Mouse (Mus musculus): ENCODE measurements around the gene 9430015G10Rik. TPM values are rescaled to one million over a fixed set of nuclear protein-coding genes. Genes with fewer than 3 reads are reported as not detected.
A peak's percentile ranks its signal among the peaks of the same experiment; 100 is the strongest.

Gene 9430015G10Rik
- polyA plus RNA-seq, 1 experiment: 89.1 TPM

DNA sequence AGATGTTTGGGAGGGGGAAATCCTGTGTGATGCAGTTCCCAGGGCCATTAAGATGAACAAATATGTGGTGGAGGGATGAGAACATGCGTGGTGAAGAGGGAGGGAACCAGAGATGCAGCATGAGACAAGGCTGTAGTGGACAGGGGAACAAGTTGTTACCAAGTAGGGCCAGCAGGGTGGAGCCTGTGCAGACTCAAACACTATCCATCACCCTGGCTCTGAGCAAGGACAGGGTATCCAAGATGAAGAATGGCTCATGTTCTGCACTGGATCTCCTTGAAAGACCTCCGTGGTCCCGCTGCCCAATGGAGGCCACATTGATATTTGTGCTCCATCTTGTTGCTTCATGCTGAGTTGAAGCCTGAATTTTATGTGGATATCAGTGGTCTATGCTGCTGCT, 45.0 kb downstream of the 9430015G10Rik start:
- Histone ChIP-seq H3K4me3 (ENCODE audit: control insufficient read depth, insufficient read depth, low read length) (no peak overlapping the region), H3K27me3 (ENCODE audit: control insufficient read depth, insufficient read depth, low read length) (no peaks in the 10 kb centered on the region), H3K4me1 (replicated peaks; ENCODE audit: control insufficient read depth, insufficient read depth, low read length) (no peaks in the 10 kb centered on the region), H3K27ac (ENCODE audit: control insufficient read depth, insufficient read depth, low read length) (no peak overlapping the region), H3K36me3 (ENCODE audit: control insufficient read depth, insufficient read depth, low read length) (no peaks in the 10 kb centered on the region)
- no peak for DNase-seq
- TF ChIP-seq CTCF (IDR thresholded peaks at IDR 0.05; ENCODE audit: borderline replicate concordance, control insufficient read depth, extremely low read depth, insufficient read depth, low read length, poor library complexity): no peak
- no peak for TF ChIP-seq POLR2A (IDR thresholded peaks at IDR 0.05; ENCODE audit: control insufficient read depth, extremely low read depth, insufficient read depth, low read length, poor library complexity)
- WGBS: 93% methylated on average over 3 of the region's 3 CpGs

DNA sequence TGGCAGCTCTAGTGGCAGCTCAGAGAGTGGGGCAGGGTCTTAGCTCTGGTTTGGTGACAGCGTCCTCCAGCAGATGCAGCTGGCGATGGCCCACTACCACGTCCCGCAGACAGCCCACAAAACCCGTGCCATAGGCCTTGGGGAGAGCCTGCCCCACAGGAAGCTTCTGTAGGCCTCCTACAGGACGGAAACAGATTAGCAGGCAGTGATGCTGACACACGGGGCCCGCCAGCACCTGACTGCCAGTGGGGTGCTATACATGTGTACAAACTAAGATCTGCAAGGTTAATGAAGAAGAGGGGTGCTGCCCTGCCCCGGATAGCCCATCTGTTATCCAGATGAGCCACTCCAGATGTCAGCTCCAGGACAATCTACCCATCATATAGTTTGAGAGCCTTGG, 56.7 kb downstream of the 9430015G10Rik start:
- peak; percentile 16 for DNase-seq
- Histone ChIP-seq H3K27ac (ENCODE audit: control insufficient read depth, insufficient read depth, low read length) (no peak overlapping the region), H3K4me3 (ENCODE audit: control insufficient read depth, insufficient read depth, low read length) (no peak overlapping the region), H3K27me3 (ENCODE audit: control insufficient read depth, insufficient read depth, low read length) (no peaks in the 10 kb centered on the region), H3K36me3 (ENCODE audit: control insufficient read depth, insufficient read depth, low read length) (no peaks in the 10 kb centered on the region), H3K4me1 (replicated peaks; ENCODE audit: control insufficient read depth, insufficient read depth, low read length) (no peaks in the 10 kb centered on the region)
- no peak; the same call in 1 of the 2 replicates for TF ChIP-seq CTCF (IDR thresholded peaks at IDR 0.05; ENCODE audit: borderline replicate concordance, control insufficient read depth, extremely low read depth, insufficient read depth, low read length, poor library complexity)
- TF ChIP-seq POLR2A (IDR thresholded peaks at IDR 0.05; ENCODE audit: control insufficient read depth, extremely low read depth, insufficient read depth, low read length, poor library complexity): no peak
- 64% methylated on average over 9 of the region's 9 CpGs for WGBS

DNA sequence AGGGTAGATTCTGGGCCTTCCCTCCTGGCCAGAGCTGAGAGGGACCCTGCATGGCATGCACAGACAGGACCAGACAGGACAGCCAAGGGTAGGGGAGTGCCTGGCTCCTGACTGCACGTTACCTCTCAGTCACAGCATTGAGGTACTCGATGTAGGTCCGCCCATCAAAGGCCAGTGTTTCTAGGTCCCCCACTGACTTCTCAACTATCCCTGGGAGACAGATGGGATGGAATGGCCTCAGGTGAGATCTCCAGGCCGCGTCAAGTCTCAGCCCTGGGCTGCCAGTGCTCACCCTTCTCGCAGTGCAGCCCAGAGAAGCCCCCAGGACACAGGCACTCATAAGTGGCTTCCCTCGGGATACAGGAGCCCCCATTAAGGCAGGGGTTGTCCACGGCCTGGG, 58.8 kb downstream of the 9430015G10Rik start:
- no peaks in the 10 kb centered on the region for H3K36me3 ChIP-seq (ENCODE audit: control insufficient read depth, insufficient read depth, low read length)
- 93% methylated on average over 8 of the region's 8 CpGs for WGBS
- no peak overlapping the region for H3K4me3 ChIP-seq (ENCODE audit: control insufficient read depth, insufficient read depth, low read length)
- no peaks in the 10 kb centered on the region for H3K4me1 ChIP-seq (replicated peaks; ENCODE audit: control insufficient read depth, insufficient read depth, low read length)
- no peak overlapping the region for H3K27ac ChIP-seq (ENCODE audit: control insufficient read depth, insufficient read depth, low read length)
- no peaks in the 10 kb centered on the region for H3K27me3 ChIP-seq (ENCODE audit: control insufficient read depth, insufficient read depth, low read length)
- DNase-seq: no peak
- TF ChIP-seq CTCF (IDR thresholded peaks at IDR 0.05; ENCODE audit: borderline replicate concordance, control insufficient read depth, extremely low read depth, insufficient read depth, low read length, poor library complexity) (no peak), POLR2A (IDR thresholded peaks at IDR 0.05; ENCODE audit: control insufficient read depth, extremely low read depth, insufficient read depth, low read length, poor library complexity) (no peak)

DNA sequence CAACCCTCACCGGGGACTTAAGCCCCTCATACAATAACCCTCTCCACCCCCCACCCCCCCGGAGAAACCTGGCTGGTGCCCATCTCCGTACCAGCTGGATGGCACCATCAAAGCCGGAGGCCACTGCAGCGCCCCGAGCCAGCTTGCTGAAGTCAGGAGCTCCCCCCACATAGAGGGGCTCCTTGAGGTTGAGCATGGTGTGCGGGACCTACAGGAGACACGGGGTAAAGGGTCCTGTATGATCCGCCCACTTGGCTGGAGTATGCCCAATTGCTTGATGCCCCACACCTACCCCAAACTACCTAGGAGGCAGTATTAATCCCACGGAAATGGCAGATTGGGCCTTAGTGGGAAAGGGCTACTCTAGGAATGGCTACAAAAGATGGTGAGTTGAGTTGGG, 59.3 kb downstream of the 9430015G10Rik start:
- TF ChIP-seq CTCF (IDR thresholded peaks at IDR 0.05; ENCODE audit: borderline replicate concordance, control insufficient read depth, extremely low read depth, insufficient read depth, low read length, poor library complexity): no peak
- no peak for TF ChIP-seq POLR2A (IDR thresholded peaks at IDR 0.05; ENCODE audit: control insufficient read depth, extremely low read depth, insufficient read depth, low read length, poor library complexity)
- DNase-seq: no peak
- no peak overlapping the region for H3K27ac ChIP-seq (ENCODE audit: control insufficient read depth, insufficient read depth, low read length)
- H3K4me1 ChIP-seq (replicated peaks; ENCODE audit: control insufficient read depth, insufficient read depth, low read length): no peaks in the 10 kb centered on the region
- no peaks in the 10 kb centered on the region for H3K36me3 ChIP-seq (ENCODE audit: control insufficient read depth, insufficient read depth, low read length)
- WGBS: 96% methylated on average over 10 of the region's 10 CpGs
- H3K4me3 ChIP-seq (ENCODE audit: control insufficient read depth, insufficient read depth, low read length): no peak overlapping the region
- H3K27me3 ChIP-seq (ENCODE audit: control insufficient read depth, insufficient read depth, low read length): no peaks in the 10 kb centered on the region

DNA sequence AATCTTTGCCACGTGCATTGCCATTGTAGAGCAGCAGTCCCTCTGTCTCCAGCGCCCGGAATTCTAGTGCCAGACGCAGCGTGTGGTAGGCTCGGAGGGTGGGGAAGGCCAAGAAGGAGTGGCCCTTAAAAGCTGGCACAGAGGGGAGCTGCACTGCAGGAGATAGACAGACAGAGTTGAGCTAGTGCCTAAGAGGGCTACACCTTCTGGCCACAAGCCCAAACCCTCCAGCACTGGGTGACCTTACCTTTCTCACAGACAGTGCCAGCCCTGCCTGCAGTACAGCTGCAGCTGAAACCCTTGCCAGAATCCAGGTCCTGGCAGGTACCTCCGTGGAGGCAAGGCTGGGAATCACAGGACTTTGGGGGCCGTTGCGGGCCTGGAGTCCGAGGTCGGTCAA, 62.0 kb downstream of the 9430015G10Rik start:
- Histone ChIP-seq H3K27me3 (ENCODE audit: control insufficient read depth, insufficient read depth, low read length) (no peaks in the 10 kb centered on the region), H3K27ac (ENCODE audit: control insufficient read depth, insufficient read depth, low read length) (no peak overlapping the region), H3K36me3 (ENCODE audit: control insufficient read depth, insufficient read depth, low read length) (no peaks in the 10 kb centered on the region), H3K4me1 (replicated peaks; ENCODE audit: control insufficient read depth, insufficient read depth, low read length) (no peaks in the 10 kb centered on the region), H3K4me3 (ENCODE audit: control insufficient read depth, insufficient read depth, low read length) (no peak overlapping the region)
- TF ChIP-seq POLR2A (IDR thresholded peaks at IDR 0.05; ENCODE audit: control insufficient read depth, extremely low read depth, insufficient read depth, low read length, poor library complexity) (no peak), CTCF (IDR thresholded peaks at IDR 0.05; ENCODE audit: borderline replicate concordance, control insufficient read depth, extremely low read depth, insufficient read depth, low read length, poor library complexity) (no peak)
- no peak for DNase-seq
- 95% methylated on average over 11 of the region's 11 CpGs for WGBS

Other genes starting within 250 kb of the 9430015G10Rik start
- 2.7 and 3.0 TPM in 2 replicates for gene Tas1r3, start 246.6 kb upstream of the 9430015G10Rik start, polyA plus RNA-seq (2012; rRNA removed)
- gene Cptp, start 240.5 kb upstream of the 9430015G10Rik start, polyA plus RNA-seq (2012; rRNA removed): 31.9 and 32.2 TPM in 2 replicates
- gene Ints11, start 240.4 kb upstream of the 9430015G10Rik start, polyA plus RNA-seq (2012; rRNA removed): 107 and 108 TPM in 2 replicates
- 83.2 and 91.1 TPM in 2 replicates for gene Pusl1, start 218.2 kb upstream of the 9430015G10Rik start, polyA plus RNA-seq (2012; rRNA removed)
- gene Acap3, start 218.2 kb upstream of the 9430015G10Rik start, polyA plus RNA-seq (2012; rRNA removed): 77.6 and 86.1 TPM in 2 replicates
- gene Ube2j2, start 166.2 kb upstream of the 9430015G10Rik start, polyA plus RNA-seq (2012; rRNA removed): 122 and 147 TPM in 2 replicates
- gene C1qtnf12, start 147.7 kb upstream of the 9430015G10Rik start, polyA plus RNA-seq (2012; rRNA removed): 19.3 and 21.6 TPM in 2 replicates
- 9.5 and 10.8 TPM in 2 replicates for gene B3galt6, start 117.3 kb upstream of the 9430015G10Rik start, polyA plus RNA-seq (2012; rRNA removed)
- 65.6 and 68.4 TPM in 2 replicates for gene Sdf4, start 117.1 kb upstream of the 9430015G10Rik start, polyA plus RNA-seq (2012; rRNA removed)
- 68.9 and 81.3 TPM in 2 replicates for gene Tnfrsf4, start 96.1 kb upstream of the 9430015G10Rik start, polyA plus RNA-seq (2012; rRNA removed)
- gene Tnfrsf18, start 83.8 kb upstream of the 9430015G10Rik start, polyA plus RNA-seq (2012; rRNA removed): 82.1 and 85.2 TPM in 2 replicates
- gene Ttll10, start 50.6 kb upstream of the 9430015G10Rik start, polyA plus RNA-seq (2012; rRNA removed): 2.4 and 3.5 TPM in 2 replicates
- gene Rnf223, start 20.5 kb downstream of the 9430015G10Rik start, polyA plus RNA-seq (2012; rRNA removed): 2.9 and 3.5 TPM in 2 replicates
- 40.3 and 48.7 TPM in 2 replicates for gene Agrn, start 87.5 kb downstream of the 9430015G10Rik start, polyA plus RNA-seq (2012; rRNA removed)
- gene Isg15, start 90.8 kb downstream of the 9430015G10Rik start, polyA plus RNA-seq (2012; rRNA removed): 40.6 and 51.1 TPM in 2 replicates
- 10.0 and 10.8 TPM in 2 replicates for gene AW011738, start 93.3 kb downstream of the 9430015G10Rik start, polyA plus RNA-seq (2012; rRNA removed)
- gene Perm1, start 105.9 kb downstream of the 9430015G10Rik start, polyA plus RNA-seq (2012; rRNA removed): 2.0 and 9.5 TPM in 2 replicates
- 141 and 145 TPM in 2 replicates for gene Plekhn1, start 124.9 kb downstream of the 9430015G10Rik start, polyA plus RNA-seq (2012; rRNA removed)
- 154 and 158 TPM in 2 replicates for gene Noc2l, start 126.0 kb downstream of the 9430015G10Rik start, polyA plus RNA-seq (2012; rRNA removed)
- 1.6 TPM in 2 replicates for gene Samd11, start 145.7 kb downstream of the 9430015G10Rik start, polyA plus RNA-seq (2012; rRNA removed)
- not detected in 2 replicates for gene Vmn2r-ps159, start 221.1 kb downstream of the 9430015G10Rik start, polyA plus RNA-seq (2012; rRNA removed)